Mouse (Mus musculus) ES-E14 (cell line): ENCODE measurements around the gene Ccdc148.

Experiments used
- CHD2 ChIP-seq: IDR thresholded peaks from 2 replicates; pipeline ENCODE4 v1.6.1; 2014; ENCODE audit warnings: mild to moderate bottlenecking, low read depth, low read length, inconsistent platforms
- HCFC1 ChIP-seq: IDR thresholded peaks from 2 replicates; pipeline ENCODE4 v1.6.1; 2012; ENCODE audit warnings: low read length, inconsistent platforms, borderline replicate concordance; ENCODE audit not compliant: insufficient read depth
- MAFK ChIP-seq: IDR thresholded peaks from 2 replicates; pipeline ENCODE4 v1.6.1; 2014; ENCODE audit warnings: mild to moderate bottlenecking, low read depth, low read length, inconsistent platforms; ENCODE audit not compliant: insufficient read depth
- ZC3H11A ChIP-seq: IDR thresholded peaks from 2 replicates; pipeline ENCODE4 v1.6.1; 2012; ENCODE audit warnings: low read depth, mild to moderate bottlenecking, inconsistent platforms, low read length, borderline replicate concordance
- ZNF384 ChIP-seq: IDR thresholded peaks from 2 replicates; pipeline ENCODE4 v1.6.1; 2012; ENCODE audit warnings: low read depth, low read length, inconsistent platforms

GRCm38 (mm10) chr2:58956770-58957300 lies 203.6 kb downstream of the Ccdc148 start:
- TF ChIP-seq ZC3H11A: no peak
- TF ChIP-seq HCFC1: no peak
- no peak for TF ChIP-seq MAFK
- TF ChIP-seq ZNF384: no peak
- TF ChIP-seq CHD2: no peak
